30 mouse cellular contexts compared by ENCODE assay signal in the genomic region with DNA sequence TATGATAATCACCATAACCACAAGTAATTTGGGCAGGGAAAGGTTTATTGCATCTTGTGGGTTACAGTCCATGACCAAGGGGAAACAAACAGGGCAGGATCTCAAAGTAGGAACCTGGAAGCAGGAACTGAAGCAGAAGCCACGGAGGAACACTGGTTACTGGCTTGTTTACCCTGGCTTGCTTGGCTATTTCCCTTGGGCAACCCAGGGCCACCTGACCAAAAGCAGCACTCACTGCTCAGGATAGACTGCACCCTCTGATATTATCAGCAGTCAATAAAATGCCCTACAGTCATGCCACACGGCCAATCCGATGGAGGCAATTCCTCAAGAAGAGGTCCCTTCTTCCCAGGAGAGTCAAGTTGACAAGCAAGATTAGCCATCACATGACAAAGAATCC. TPM values are rescaled to one million over a fixed set of nuclear protein-coding genes. Genes with fewer than 3 reads are reported as not detected.
DNase-seq lines count a peak whose midpoint lies in the region; ATAC-seq and TF ChIP-seq lines count a peak whose summit lies in the region.
"Had no signal": no experiment of that assay in that cellular context is flagged by ENCODE, and none has a peak within 500 bp of the region (broad histone marks: within the 10 kb centered on the region; RNA-seq: fewer than 3 reads in every experiment).

No protein-coding gene starts in this region.

- 0 out of 2 replicates have a peak, but pooled peaks have one; percentile 2 for ATAC-seq in megakaryocyte progenitor cell, adult 5-6 weeks (replicated peaks; ENCODE audit: poor library complexity)
- no peak for ATAC-seq in forebrain, embryonic 16.5 days
- ATAC-seq: forebrain, embryonic 13.5 days; forebrain, postnatal 0 days; Patski had no signal

- WGBS in forebrain, embryonic 16.5 days: 98% methylated on average over 3 of the region's 3 CpGs

- no peaks in the 10 kb centered on the region for H3K27me3 ChIP-seq in testis, adult 2 months (ENCODE audit: control insufficient read depth, insufficient read depth, low read length)
- no peaks in the 10 kb centered on the region for H3K27me3 ChIP-seq in forebrain, embryonic 16.5 days (replicated peaks; ENCODE audit: control insufficient read depth, insufficient read depth, low read length)
- H3K27me3 ChIP-seq: CH12.LX; embryonic facial prominence, embryonic 13.5 days; forebrain, embryonic 13.5 days; heart, embryonic 13.5 days; hindbrain, embryonic 12.5 days; hindbrain, embryonic 15.5 days; Patski had no signal

- no peak overlapping the region for H3K4me2 ChIP-seq in forebrain, embryonic 16.5 days (ENCODE audit: low read length)
- H3K4me2 ChIP-seq: embryonic facial prominence, embryonic 13.5 days; forebrain, embryonic 13.5 days; heart, embryonic 13.5 days; hindbrain, embryonic 12.5 days; hindbrain, embryonic 15.5 days had no signal

- H3K4me3 ChIP-seq in testis, adult 2 months (ENCODE audit: control insufficient read depth, low read depth, low read length): peak overlapping the region; percentile 69
- no peak overlapping the region for H3K4me3 ChIP-seq in forebrain, embryonic 16.5 days (replicated peaks; ENCODE audit: low read length)
- H3K4me3 ChIP-seq: embryonic facial prominence, embryonic 10.5 days; embryonic facial prominence, embryonic 13.5 days; erythroblast, embryonic 14.5 days; forebrain, embryonic 13.5 days; gastrocnemius, adult 2 months; heart, adult 2 months; heart, embryonic 10.5 days; heart, embryonic 13.5 days; hindbrain, embryonic 12.5 days; hindbrain, embryonic 15.5 days had no signal

- TF ChIP-seq POLR2A in testis, adult 2 months (IDR thresholded peaks at IDR 0.05; ENCODE audit: control insufficient read depth, low read depth, low read length): no peak

- peaks cover 2% of the 10 kb centered on the region for H3K4me1 ChIP-seq in testis, adult 2 months (ENCODE audit: control insufficient read depth, insufficient read depth, low read length)
- H3K4me1 ChIP-seq in forebrain, embryonic 16.5 days (replicated peaks; ENCODE audit: control insufficient read depth, insufficient read depth, low read length): peaks cover 16% of the 10 kb centered on the region

- no peak overlapping the region for H3K9ac ChIP-seq in forebrain, embryonic 16.5 days (replicated peaks; ENCODE audit: low read depth, low read length)
- H3K9ac ChIP-seq: embryonic facial prominence, embryonic 13.5 days; forebrain, embryonic 13.5 days; forebrain, postnatal 0 days; heart, embryonic 13.5 days; hindbrain, embryonic 12.5 days; hindbrain, embryonic 15.5 days had no signal

- DNase-seq in heart, adult 11 months: peak; percentile 51
- no peak for DNase-seq in heart, postnatal 25 days (ENCODE audit: low spot score)
- DNase-seq in testis, postnatal 14 days (ENCODE audit: low spot score): no peak
- no peak for DNase-seq in cerebellum, adult 9-11 months
- DNase-seq: adrenal gland, postnatal 10 days; adrenal gland, postnatal 36 days; B cell, adult 2 months; cerebellum, adult 18-20 months; cerebellum, adult 9-10 months; cerebellum, postnatal 25 days; embryo, embryonic 11 days; forebrain, postnatal 0 days; gastrocnemius, adult 2 months; gastrocnemius, postnatal 14 days; heart, adult 2 months; heart, postnatal 14 days had no signal

- H3K9me3 ChIP-seq in forebrain, embryonic 16.5 days (ENCODE audit: control insufficient read depth, low read length): no peaks in the 10 kb centered on the region
- H3K9me3 ChIP-seq: embryonic facial prominence, embryonic 10.5 days; embryonic facial prominence, embryonic 13.5 days; forebrain, embryonic 13.5 days; heart, embryonic 10.5 days; heart, embryonic 13.5 days; hindbrain, embryonic 12.5 days; hindbrain, embryonic 15.5 days had no signal

- intact Hi-C loops in heart, postnatal 25 days (cut with DNase I): loop anchor here (10.0 kb wide), 1 partner anchor 75 kb away; no protein-coding TSS in a partner anchor

- no peaks in the 10 kb centered on the region for H3K36me3 ChIP-seq in testis, adult 2 months (ENCODE audit: control insufficient read depth, insufficient read depth, low read length)
- no peaks in the 10 kb centered on the region for H3K36me3 ChIP-seq in forebrain, embryonic 16.5 days (ENCODE audit: control insufficient read depth, insufficient read depth)
- H3K36me3 ChIP-seq: embryonic facial prominence, embryonic 10.5 days; embryonic facial prominence, embryonic 13.5 days; G1E; heart, embryonic 10.5 days; heart, embryonic 13.5 days; hindbrain, embryonic 12.5 days; hindbrain, embryonic 15.5 days had no signal

- no peak for TF ChIP-seq CTCF in testis, adult 2 months (IDR thresholded peaks at IDR 0.05; ENCODE audit: control insufficient read depth, insufficient read depth, insufficient replicate concordance, low read depth, low read length)

- no peak overlapping the region for H3K27ac ChIP-seq in testis, adult 2 months (ENCODE audit: control insufficient read depth, insufficient read depth, low read depth, low read length)
- H3K27ac ChIP-seq in forebrain, embryonic 16.5 days (ENCODE audit: low read length): no peak overlapping the region
- H3K27ac ChIP-seq: embryonic facial prominence, embryonic 10.5 days; embryonic facial prominence, embryonic 13.5 days; forebrain, embryonic 13.5 days; gastrocnemius, adult 2 months; heart, adult 2 months; heart, embryonic 10.5 days; heart, embryonic 13.5 days; hindbrain, embryonic 12.5 days; hindbrain, embryonic 15.5 days had no signal

RNA-seq across cellular contexts. Expression of a gene that starts 1.9 kb away (rescaled TPM):
- total RNA-seq in heart, postnatal 25 days (2021): under 1 TPM; 0.28 to 0.47 TPM
- 12.7 and 14.2 TPM in 2 replicates for polyA plus RNA-seq in testis, adult 2 months (2012; rRNA removed)
- 1.1 and 1.5 TPM in 2 replicates for total RNA-seq in megakaryocyte progenitor cell, adult 5-6 weeks (2015)
- total RNA-seq in megakaryocyte progenitor cell, adult 5-6 weeks (2017): 0.44 and 2.1 TPM in 2 replicates
- polyA plus RNA-seq in forebrain, embryonic 16.5 days (2015; fragmentation: Nextera tagmentation; extraction: Ambion mirVana): 2.2 and 2.3 TPM in 2 replicates
